Mouse (Mus musculus): ENCODE data around the gene G3bp2.
A peak's percentile ranks its signal among the peaks of the same experiment; 100 is the strongest.

The G3bp2 gene

DNA sequence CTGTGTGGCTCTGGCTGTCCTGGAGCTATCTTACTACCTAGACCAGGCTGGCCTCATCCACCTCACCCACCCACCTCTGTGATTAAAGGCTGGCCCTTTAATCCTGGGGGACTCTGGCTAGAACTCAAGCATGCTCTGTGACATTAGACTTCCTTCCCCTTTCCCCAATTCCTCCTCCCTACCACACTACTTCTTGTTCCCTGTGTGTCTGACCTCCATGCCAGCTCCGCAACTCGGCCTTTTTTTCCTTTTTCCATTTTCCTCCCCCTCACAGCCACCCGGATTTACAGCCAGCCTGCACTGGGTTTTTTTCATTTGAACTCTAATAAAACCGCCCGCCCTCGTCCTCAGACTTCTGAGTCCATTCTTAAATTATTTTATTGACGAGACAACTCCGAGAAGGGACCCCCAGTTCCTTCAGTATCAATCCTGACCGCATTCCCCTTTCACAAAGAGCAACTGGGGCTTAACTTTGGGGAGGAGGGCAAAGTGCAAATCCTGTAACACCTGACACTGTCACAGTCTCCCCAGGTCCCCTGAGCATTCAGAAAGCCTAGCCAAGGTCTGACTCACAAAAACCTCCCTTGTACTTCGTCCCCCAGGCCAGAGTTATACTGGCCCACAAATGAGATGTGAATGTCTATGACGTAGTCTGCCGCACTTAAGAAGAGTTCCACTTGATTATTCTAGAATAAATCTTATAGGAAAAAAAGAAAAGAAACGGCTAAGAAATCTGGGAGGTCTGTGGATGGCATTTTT is 15.0 kb upstream of the G3bp2 start:
- no peak for DNase-seq (ENCODE audit: low spot score in 2 of 2)

- DNase-seq (ENCODE audit: low spot score in 2 of 2) = no peak
These were observed 14.3 kb upstream of the G3bp2 start for GRCm38 (mm10) chr5:92097779-92098178.

DNA sequence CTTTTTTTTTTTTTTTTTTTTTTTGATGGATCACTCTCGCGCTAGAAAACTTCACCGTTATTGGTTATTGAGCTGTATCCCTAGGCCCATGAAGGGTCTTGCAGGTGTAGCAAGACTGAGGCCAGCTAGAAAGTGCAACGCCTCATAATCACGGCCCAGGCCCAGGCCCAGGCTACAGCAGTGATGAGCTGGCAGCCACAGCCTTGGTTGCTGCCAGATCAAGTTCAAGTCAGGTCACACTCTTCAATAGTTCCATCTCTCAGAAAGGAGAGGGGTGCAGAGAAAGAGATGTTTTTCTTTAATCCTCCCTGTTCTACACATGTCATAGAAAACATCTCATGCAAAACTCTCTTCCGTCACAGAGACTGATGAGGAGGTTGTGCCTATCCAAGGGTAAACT is 13.3 kb upstream of the G3bp2 start:
- no peak for DNase-seq (ENCODE audit: low spot score in 2 of 2)

GRCm38 (mm10) chr5:92094062-92094415 is 10.5 kb upstream of the G3bp2 start:
- no peak for DNase-seq (ENCODE audit: low spot score in 2 of 2)

DNA sequence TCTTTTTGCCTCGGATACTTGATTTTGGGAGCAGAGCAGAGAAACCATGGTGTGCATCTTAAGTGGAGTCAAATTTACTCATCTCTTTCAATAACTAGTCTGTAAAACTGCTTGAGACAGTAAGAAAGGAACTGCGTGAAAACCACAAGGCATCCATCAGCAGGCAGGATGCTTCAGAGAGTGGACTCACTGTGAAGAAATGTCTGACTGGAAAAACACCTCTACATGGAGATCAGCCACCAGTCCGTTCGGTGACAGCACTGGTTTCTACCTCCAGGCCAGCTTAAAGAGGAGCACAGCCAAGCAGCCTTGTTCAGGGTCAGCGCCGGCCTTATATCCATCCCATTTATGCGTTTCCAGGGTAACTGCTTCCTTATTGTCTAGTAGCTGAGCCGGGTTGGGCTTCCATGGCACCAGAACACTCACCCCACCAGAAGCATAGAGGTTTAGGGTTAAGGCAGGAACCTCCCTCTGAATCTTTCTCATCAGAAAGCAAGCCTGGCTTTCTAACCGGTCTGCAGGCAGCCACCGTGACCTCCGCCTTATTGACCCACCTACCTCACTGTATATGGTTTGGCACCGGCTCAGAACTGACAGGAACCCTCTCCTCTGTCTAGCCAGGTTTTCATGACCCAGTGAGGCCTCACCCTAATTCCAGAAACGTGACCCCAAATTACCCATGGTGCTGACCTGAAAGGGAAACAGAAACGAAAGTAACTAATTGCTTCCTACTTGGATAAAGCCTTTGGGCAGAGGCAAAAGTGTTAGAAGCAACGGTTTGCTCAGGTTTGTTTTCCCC is 9.9 kb upstream of the G3bp2 start:
- DNase-seq (ENCODE audit: low spot score in 2 of 2) = no peak

DNA sequence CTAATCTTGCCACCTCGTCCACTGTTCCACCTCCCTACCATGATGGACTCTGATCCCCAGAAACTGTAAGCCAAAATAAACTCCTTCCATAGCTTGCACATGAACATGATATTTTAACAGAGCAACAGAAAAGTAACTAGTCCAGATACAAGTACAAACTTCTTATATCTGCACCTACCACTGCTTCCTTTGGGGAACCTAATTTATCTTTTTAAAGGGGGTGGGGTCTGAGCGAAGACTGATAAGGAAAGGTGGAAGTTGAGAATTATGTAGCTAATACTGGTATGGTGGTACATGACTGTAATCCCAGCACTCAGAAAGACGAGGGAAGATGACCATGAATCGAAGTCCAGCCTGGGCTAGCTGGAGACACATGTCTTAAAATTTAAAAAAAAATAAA is 4.0 kb upstream of the G3bp2 start:
- no peak for DNase-seq (ENCODE audit: low spot score in 2 of 2)

- DNase-seq (ENCODE audit: low spot score in 2 of 2) = no peak
These were observed 2.5 kb upstream of the G3bp2 start for GRCm38 (mm10) chr5:92085821-92086550.

DNA sequence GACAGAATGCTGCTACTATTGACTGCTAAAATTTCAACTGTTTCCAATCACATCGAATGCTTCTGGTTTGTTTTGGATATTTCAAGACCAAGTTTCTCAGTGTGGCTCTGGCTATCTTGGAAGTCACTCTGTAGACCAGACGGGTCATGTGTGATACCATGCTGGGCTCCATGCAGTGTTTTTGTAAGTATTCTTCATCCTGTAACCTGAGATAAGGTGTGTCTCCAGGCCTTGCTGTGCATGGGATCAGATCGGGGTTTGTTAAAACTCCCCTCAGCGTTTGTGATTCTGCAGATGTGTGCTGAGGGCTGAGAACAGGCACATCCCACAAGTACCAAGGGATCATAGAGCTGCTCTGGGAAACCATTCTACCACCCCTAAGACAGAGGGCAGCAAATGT is 1.7 kb upstream of the G3bp2 start:
- no peak for DNase-seq (ENCODE audit: low spot score in 2 of 2)

- DNase-seq (ENCODE audit: low spot score in 2 of 2) = peak in 1 of 2 experiments; percentile 58
These were observed 608 bp downstream of the G3bp2 start for GRCm38 (mm10) chr5:92082821-92083401.

GRCm38 (mm10) chr5:92081326-92081725 is 2.2 kb downstream of the G3bp2 start:
- no peak for DNase-seq (ENCODE audit: low spot score in 2 of 2)

DNA sequence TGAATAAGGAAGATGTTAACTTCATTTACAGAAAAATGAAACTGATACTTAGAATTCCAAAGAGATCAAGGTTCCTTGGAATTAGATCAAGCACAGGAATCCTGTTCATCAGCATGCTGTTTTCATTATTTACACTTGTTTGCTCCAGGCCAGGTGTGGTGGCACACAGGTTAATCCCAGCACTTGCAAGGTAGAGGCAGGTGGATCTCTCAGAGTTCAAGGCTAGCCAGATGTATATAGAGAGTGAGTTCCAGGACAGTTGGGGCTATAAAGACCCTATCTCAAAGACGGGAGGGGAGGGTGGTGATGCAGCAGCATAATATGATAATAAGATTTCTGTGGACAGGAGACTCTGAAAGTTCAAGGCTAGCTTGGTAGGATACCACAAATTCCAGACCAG is 3.1 kb downstream of the G3bp2 start:
- DNase-seq (ENCODE audit: low spot score in 2 of 2) = no peak

DNA sequence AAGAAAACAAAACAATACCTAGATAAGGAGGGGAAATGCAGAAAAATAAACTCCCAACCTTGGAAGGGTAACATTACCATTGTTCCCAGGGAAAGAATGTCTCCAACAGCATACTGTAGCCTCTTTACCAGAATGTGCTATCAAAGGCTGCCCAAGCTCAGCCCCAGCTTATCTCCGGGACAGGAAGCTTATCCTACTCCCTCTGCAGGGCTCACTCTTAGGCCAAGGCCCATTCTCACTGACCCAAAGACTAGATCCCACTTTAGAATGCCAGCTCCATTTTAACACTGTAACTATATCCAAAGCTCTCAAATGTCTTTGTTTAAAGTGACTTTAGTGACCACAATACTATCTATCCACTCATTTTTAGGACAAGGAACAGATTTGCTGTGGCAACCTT is 4.2 kb downstream of the G3bp2 start:
- DNase-seq (ENCODE audit: low spot score in 2 of 2) = no peak

DNA sequence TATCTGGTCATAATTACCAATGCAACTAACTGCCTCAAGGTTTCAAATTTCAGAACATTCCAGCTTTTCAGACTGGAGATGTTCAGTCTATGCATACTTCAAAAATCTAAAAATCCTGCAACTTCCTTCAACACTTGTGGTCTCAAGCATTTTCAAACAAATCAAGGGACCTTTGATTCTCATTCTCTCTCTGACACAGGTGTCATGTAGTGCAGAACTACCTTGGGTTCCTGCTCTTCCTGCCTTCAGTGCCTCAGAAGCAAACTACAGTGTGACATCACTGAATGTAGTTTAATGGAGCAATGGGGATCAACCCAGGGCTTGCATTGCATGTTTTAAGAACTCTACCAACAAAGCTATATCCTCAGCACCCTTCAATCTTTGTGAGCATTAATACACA is 4.8 kb downstream of the G3bp2 start:
- DNase-seq (ENCODE audit: low spot score in 2 of 2) = no peak

GRCm38 (mm10) chr5:92076273-92076672 is 7.2 kb downstream of the G3bp2 start:
- no peak for DNase-seq (ENCODE audit: low spot score in 2 of 2)

DNA sequence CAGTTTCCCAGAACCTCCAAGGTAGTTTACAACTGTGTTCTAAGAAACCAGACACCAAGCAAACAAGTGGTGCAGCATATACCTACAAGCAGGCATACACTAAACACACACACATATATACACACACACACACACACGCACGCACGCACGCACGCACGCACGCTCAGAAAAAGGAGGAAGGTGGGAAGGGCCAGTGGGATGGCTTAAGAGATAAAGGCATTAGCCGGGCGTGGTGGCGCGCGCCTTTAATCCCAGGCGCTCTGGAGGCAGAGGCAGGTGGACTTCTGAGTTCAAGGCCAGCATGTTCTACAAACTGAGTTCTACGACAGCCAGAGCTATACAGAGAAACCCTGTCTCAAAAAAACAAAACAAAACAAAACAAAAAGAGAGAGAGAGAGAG is 9.5 kb downstream of the G3bp2 start:
- DNase-seq (ENCODE audit: low spot score in 2 of 2) = no peak

DNA sequence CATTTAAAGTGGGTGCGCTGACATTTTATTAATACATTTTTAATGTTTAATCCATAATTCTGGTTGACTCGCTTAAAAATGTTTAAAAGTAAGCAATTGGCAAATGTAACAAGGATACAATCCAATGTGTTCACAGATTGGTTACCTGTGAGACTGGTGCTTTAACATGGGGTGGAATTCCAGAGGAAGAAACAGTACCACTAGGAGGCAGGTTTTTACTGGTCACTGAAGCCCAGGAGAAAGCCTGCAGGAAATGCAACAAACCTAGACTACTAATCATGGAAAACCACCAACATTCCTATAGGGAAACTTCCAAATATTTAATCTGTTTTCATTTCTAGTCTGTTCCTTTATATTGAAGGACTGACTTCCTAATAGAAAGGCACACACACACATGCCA is 20.3 kb downstream of the G3bp2 start:
- no peak for DNase-seq (ENCODE audit: low spot score in 2 of 2)

DNA sequence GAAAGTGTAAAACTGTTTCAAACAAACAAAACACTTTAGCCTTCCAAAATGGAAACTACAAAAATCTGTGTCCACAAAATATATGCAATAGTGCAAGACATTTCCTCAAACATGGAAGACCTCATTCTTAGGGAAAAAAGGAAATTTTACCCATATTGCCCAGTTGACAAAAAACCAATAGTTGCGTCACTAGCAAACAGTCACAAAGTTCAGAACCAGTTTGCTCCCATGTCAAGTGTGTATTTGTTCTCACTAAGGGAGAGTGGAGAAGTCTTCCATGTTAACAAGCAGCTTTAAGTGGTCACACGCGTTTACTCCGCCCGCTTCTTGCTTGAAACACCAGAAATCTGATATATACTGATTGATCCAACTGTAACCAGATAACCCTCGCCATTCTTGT is 30.7 kb downstream of the G3bp2 start:
- no peak for DNase-seq (ENCODE audit: low spot score in 2 of 2)

DNA sequence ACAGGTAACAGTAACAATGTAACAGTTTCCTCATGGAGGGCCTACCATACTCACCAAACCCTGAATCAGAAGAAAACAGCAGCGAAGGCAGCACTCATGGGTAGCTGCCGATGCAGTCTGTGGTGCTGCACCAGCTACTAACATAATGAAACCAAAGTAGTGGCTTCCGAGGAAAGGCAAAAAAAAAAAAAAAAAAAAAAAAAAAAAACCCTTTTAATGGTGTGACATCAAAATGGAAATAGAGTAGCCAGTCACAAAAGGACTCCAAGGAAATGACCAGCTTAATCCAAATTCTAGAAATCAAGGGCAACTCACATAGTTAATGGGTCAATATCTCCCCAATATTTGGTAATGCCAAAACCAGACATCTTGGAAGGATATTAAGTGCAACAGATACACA is 33.1 kb downstream of the G3bp2 start:
- DNase-seq (ENCODE audit: low spot score in 2 of 2) = no peak

GRCm38 (mm10) chr5:92043783-92044182 is 39.7 kb downstream of the G3bp2 start, which contains the start of gene Cdkl2:
Gene Cdkl2 (minus strand): TSS chr5:92043883.
- no peak for DNase-seq (ENCODE audit: low spot score in 2 of 2)

GRCm38 (mm10) chr5:92042377-92043348 is 40.9 kb downstream of the G3bp2 start:
- peak; percentile 89 to 93 for DNase-seq (ENCODE audit: low spot score in 2 of 2)

DNA sequence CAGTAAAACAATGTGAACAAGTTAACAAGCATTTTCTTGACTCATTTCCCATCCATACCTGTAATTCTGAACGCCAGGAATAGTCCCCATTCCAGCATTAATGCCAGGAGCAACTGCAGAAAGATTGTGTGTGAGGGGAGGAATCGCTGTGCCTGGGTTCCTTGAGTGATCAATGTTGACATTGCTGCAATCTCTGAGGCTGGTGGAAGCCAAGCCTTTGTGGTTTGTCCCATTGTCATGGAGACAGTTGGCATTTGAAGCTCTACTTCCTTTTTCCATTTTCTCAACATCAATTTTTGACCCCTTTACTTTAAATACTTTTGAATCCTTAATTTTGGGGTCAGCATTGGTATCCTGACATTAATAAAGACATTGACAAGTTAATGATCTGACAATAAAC is 63.6 kb downstream of the G3bp2 start:
- no peak for DNase-seq (ENCODE audit: low spot score in 2 of 2)
